In the genomic region with DNA sequence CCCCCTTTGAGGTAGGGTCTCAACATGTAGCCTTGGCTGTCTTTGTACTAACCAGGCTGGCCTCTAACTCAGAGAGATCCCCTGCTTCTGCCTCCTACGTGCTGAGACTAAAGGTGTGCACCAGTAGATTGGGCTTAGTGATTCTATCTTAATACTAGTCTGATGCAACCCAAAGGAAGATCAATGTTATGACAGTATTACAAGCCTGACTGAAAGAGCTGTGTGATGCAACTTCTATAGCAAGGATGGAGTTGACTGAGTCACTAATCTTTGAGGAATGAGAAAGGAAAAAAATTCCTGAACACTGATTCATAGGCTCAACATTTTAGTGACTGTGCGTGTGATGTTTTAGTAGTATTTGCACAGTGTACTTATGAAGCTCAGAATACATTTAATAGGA, we compare ENCODE assay signal across 9 mouse cellular contexts. TPM values are rescaled to one million over a fixed set of nuclear protein-coding genes. Genes with fewer than 3 reads are reported as not detected.
A peak's percentile ranks its signal among the peaks of the same experiment; 100 is the strongest.
DNase-seq lines count a peak whose midpoint lies in the region; ATAC-seq and TF ChIP-seq lines count a peak whose summit lies in the region.
"Had no signal": no experiment of that assay in that cellular context is flagged by ENCODE, and none has a peak within 500 bp of the region (broad histone marks: within the 10 kb centered on the region; RNA-seq: fewer than 3 reads in every experiment).

No protein-coding gene starts in this region.

- no peak for TF ChIP-seq CTCF in cerebellum, adult 2 months (IDR thresholded peaks at IDR 0.05; ENCODE audit: borderline replicate concordance, insufficient read depth, low read depth, low read length)

- no peak overlapping the region for H3K4me3 ChIP-seq in kidney, embryonic 14.5 days (ENCODE audit: low read length)
- no peak overlapping the region for H3K4me3 ChIP-seq in hindbrain, embryonic 13.5 days
- peak overlapping the region; percentile 94; the same call in 1 of the 2 replicates for H3K4me3 ChIP-seq in midbrain, embryonic 15.5 days
- no peak overlapping the region for H3K4me3 ChIP-seq in cerebellum, adult 2 months (replicated peaks; ENCODE audit: insufficient read depth, low read depth, low read length)

- peaks cover 20% of the 10 kb centered on the region for H3K4me1 ChIP-seq in kidney, embryonic 14.5 days (ENCODE audit: control insufficient read depth, insufficient read depth, low read length)
- peaks cover 33% of the 10 kb centered on the region for H3K4me1 ChIP-seq in hindbrain, embryonic 13.5 days (replicated peaks)
- peaks cover 33% of the 10 kb centered on the region for H3K4me1 ChIP-seq in midbrain, embryonic 15.5 days
- peaks cover 16% of the 10 kb centered on the region; the same call in 1 of the 2 replicates for H3K4me1 ChIP-seq in cerebellum, adult 2 months (ENCODE audit: control insufficient read depth, insufficient read depth, low read length)

- no peaks in the 10 kb centered on the region for H3K9me3 ChIP-seq in kidney, embryonic 14.5 days (ENCODE audit: control insufficient read depth, low read length)
- H3K9me3 ChIP-seq in hindbrain, embryonic 13.5 days: no peaks in the 10 kb centered on the region
- H3K9me3 ChIP-seq in midbrain, embryonic 15.5 days: no peaks in the 10 kb centered on the region

- WGBS in kidney, embryonic 14.5 days: 87% methylated on average over 2 of the region's 2 CpGs
- 92% methylated on average over 2 of the region's 2 CpGs for WGBS in hindbrain, embryonic 13.5 days
- WGBS in midbrain, embryonic 15.5 days: 97% methylated on average over 2 of the region's 2 CpGs
- 93% methylated on average over 2 of the region's 2 CpGs for WGBS in cerebellum, adult 2 months

- H3K27ac ChIP-seq in kidney, embryonic 14.5 days (ENCODE audit: low read depth, low read length): no peak overlapping the region
- peak overlapping the region; percentile 6; the same call in 1 of the 2 replicates for H3K27ac ChIP-seq in hindbrain, embryonic 13.5 days
- no peak overlapping the region for H3K27ac ChIP-seq in midbrain, embryonic 15.5 days
- H3K27ac ChIP-seq in cerebellum, adult 2 months (ENCODE audit: insufficient read depth, low read length): no peak overlapping the region

- peaks cover 25% of the 10 kb centered on the region for H3K36me3 ChIP-seq in kidney, embryonic 14.5 days (ENCODE audit: control insufficient read depth, insufficient read depth, low read length)
- peaks cover 18% of the 10 kb centered on the region for H3K36me3 ChIP-seq in hindbrain, embryonic 13.5 days
- H3K36me3 ChIP-seq in midbrain, embryonic 15.5 days (replicated peaks): peaks cover 17% of the 10 kb centered on the region

- ATAC-seq in kidney, embryonic 14.5 days (ENCODE audit: low FRiP score, low TSS enrichment): no peak
- no peak for ATAC-seq in hindbrain, embryonic 13.5 days (ENCODE audit: low FRiP score)
- no peak for ATAC-seq in midbrain, embryonic 15.5 days (replicated peaks)

- no peak overlapping the region for H3K9ac ChIP-seq in kidney, embryonic 14.5 days (ENCODE audit: low read depth, low read length)
- no peak overlapping the region for H3K9ac ChIP-seq in hindbrain, embryonic 13.5 days
- H3K9ac ChIP-seq in midbrain, embryonic 15.5 days: no peak overlapping the region

- H3K27me3 ChIP-seq in kidney, embryonic 14.5 days (ENCODE audit: control insufficient read depth, insufficient read depth, low read length): no peaks in the 10 kb centered on the region
- H3K27me3 ChIP-seq in hindbrain, embryonic 13.5 days: no peaks in the 10 kb centered on the region
- H3K27me3 ChIP-seq in midbrain, embryonic 15.5 days (replicated peaks): no peaks in the 10 kb centered on the region
- H3K27me3 ChIP-seq in cerebellum, adult 2 months (ENCODE audit: control insufficient read depth, insufficient read depth, low read length): no peaks in the 10 kb centered on the region

- DNase-seq in kidney, postnatal 4 days: no peak
- peak; percentile 86 for DNase-seq in MN1 (ENCODE audit: low spot score)
- DNase-seq in cerebellum, adult 2 months: no peak
- no peak for DNase-seq in adrenal gland, postnatal 10 days
- DNase-seq: kidney, adult 8-10 months; lung, postnatal 10 days had no signal

- TF ChIP-seq POLR2A in cerebellum, adult 2 months (IDR thresholded peaks at IDR 0.05; ENCODE audit: borderline replicate concordance, insufficient read depth, low read length): no peak

- peak overlapping the region; percentile 48 for H3K4me2 ChIP-seq in kidney, embryonic 14.5 days (replicated peaks; ENCODE audit: low read depth, low read length)
- peak overlapping the region; percentile 71 for H3K4me2 ChIP-seq in hindbrain, embryonic 13.5 days
- H3K4me2 ChIP-seq in midbrain, embryonic 15.5 days: peak overlapping the region; percentile 68; the same call in 1 of the 2 replicates

RNA-seq across cellular contexts. Expression of a gene that starts 1.7 kb away (rescaled TPM):
- 615 and 971 TPM in 2 replicates for polyA plus RNA-seq in kidney, embryonic 14.5 days (2014; fragmentation: Nextera tagmentation; extraction: Ambion mirVana)
- polyA plus RNA-seq in hindbrain, embryonic 13.5 days (2015; fragmentation: Nextera tagmentation; extraction: Ambion mirVana): 438 and 458 TPM in 2 replicates
- 418 and 429 TPM in 2 replicates for polyA plus RNA-seq in midbrain, embryonic 15.5 days (2015; fragmentation: Nextera tagmentation; extraction: Ambion mirVana)
- polyA plus RNA-seq in cerebellum, adult 2 months (2012; rRNA removed): 226 and 249 TPM in 2 replicates
- 100 to 1,000 TPM; 414 to 539 TPM for total RNA-seq in adrenal gland, postnatal 10 days (2021)

RNA-seq across cellular contexts. Expression of a gene that starts 15.0 kb away (rescaled TPM):
- 64.7 and 92.2 TPM in 2 replicates for polyA plus RNA-seq in kidney, embryonic 14.5 days (2014; fragmentation: Nextera tagmentation; extraction: Ambion mirVana)
- polyA plus RNA-seq in hindbrain, embryonic 13.5 days (2015; fragmentation: Nextera tagmentation; extraction: Ambion mirVana): 122 and 129 TPM in 2 replicates
- polyA plus RNA-seq in midbrain, embryonic 15.5 days (2015; fragmentation: Nextera tagmentation; extraction: Ambion mirVana): 112 and 123 TPM in 2 replicates
- 49.4 and 52.8 TPM in 2 replicates for polyA plus RNA-seq in cerebellum, adult 2 months (2012; rRNA removed)
- 10 to 100 TPM; 47.3 to 55.6 TPM for total RNA-seq in adrenal gland, postnatal 10 days (2021)

RNA-seq across cellular contexts. Expression of a gene that starts 29.7 kb away (rescaled TPM):
- 35.9 and 39.6 TPM in 2 replicates for polyA plus RNA-seq in kidney, embryonic 14.5 days (2014; fragmentation: Nextera tagmentation; extraction: Ambion mirVana)
- 28.2 TPM in 2 replicates for polyA plus RNA-seq in hindbrain, embryonic 13.5 days (2015; fragmentation: Nextera tagmentation; extraction: Ambion mirVana)
- polyA plus RNA-seq in midbrain, embryonic 15.5 days (2015; fragmentation: Nextera tagmentation; extraction: Ambion mirVana): 23.2 and 24.5 TPM in 2 replicates
- 43.2 and 46.8 TPM in 2 replicates for polyA plus RNA-seq in cerebellum, adult 2 months (2012; rRNA removed)
- total RNA-seq in adrenal gland, postnatal 10 days (2021): 10 to 100 TPM; 25.8 to 28.7 TPM

RNA-seq across cellular contexts. Expression of a gene that starts 56.1 kb away (rescaled TPM):
- 55.6 and 72.3 TPM in 2 replicates for polyA plus RNA-seq in kidney, embryonic 14.5 days (2014; fragmentation: Nextera tagmentation; extraction: Ambion mirVana)
- 83.1 and 83.8 TPM in 2 replicates for polyA plus RNA-seq in hindbrain, embryonic 13.5 days (2015; fragmentation: Nextera tagmentation; extraction: Ambion mirVana)
- polyA plus RNA-seq in midbrain, embryonic 15.5 days (2015; fragmentation: Nextera tagmentation; extraction: Ambion mirVana): 102 and 107 TPM in 2 replicates
- 71.4 and 77.5 TPM in 2 replicates for polyA plus RNA-seq in cerebellum, adult 2 months (2012; rRNA removed)
- total RNA-seq in adrenal gland, postnatal 10 days (2021): 10 to 100 TPM; 70.6 to 71.2 TPM
